Mouse (Mus musculus) small intestine, adult 2 months (tissue): ENCODE measurements around the gene Dctn1.

Experiments
- CTCF ChIP-seq: fragments of 200-500 bp; IDR thresholded peaks from 2 replicates; pipeline ENCODE4 v1.5.1; 2012; ENCODE audit warnings: low read depth, mild to moderate bottlenecking, control low read depth, inconsistent platforms, low read length, moderate library complexity, mixed read lengths; ENCODE audit not compliant: insufficient replicate concordance, insufficient read length; ENCODE audit errors: extremely low read depth
- POLR2A ChIP-seq: fragments of 200-500 bp; IDR thresholded peaks from 2 replicates; pipeline ENCODE4 v1.6.1; 2012; ENCODE audit warnings: low read depth, mild to moderate bottlenecking, control low read depth, inconsistent platforms, low read length, moderate library complexity

- TF ChIP-seq CTCF, result no peak
- TF ChIP-seq POLR2A, result no peak
These were observed 81.4 kb downstream of the Dctn1 start for GRCm38 (mm10) chr6:83247153-83247552.
